ENCODE assay signal across 8 mouse cellular contexts in genomic region chr3:100189444-100189843, GRCm38 (mm10). TPM values are rescaled to one million over a fixed set of nuclear protein-coding genes. Genes with fewer than 3 reads are reported as not detected.
DNase-seq lines count a peak whose midpoint lies in the region; ATAC-seq lines count a peak whose summit lies in the region.

No protein-coding gene starts in this region.

- H3K36me3 ChIP-seq in forebrain, embryonic 12.5 days (replicated peaks): peaks cover 35% of the 10 kb centered on the region

- no peaks in the 10 kb centered on the region for H3K4me1 ChIP-seq in forebrain, embryonic 12.5 days

- DNase-seq in gastrocnemius, adult 18-20 months (ENCODE audit: low spot score): peak; percentile 80
- DNase-seq in gastrocnemius, postnatal 25 days: no peak
- peak; percentile 33 for DNase-seq in c-Kit-positive CD71-negative TER-119-negative erythroid progenitor cells, embryonic 14.5 days (ENCODE audit: low read depth)
- DNase-seq in hindlimb bud, embryonic 11.5 days (ENCODE audit: extremely low spot score, low read depth, low spot score): peak; percentile 54
- DNase-seq in left cerebral cortex, adult 18-20 months (ENCODE audit: low spot score in 2 of 2): peak; percentile 71 to 81
- peak; percentile 80 for DNase-seq in mesoderm, embryonic 11.5 days (ENCODE audit: low read depth, low spot score)
- peak; percentile 16 to 46 for DNase-seq in spleen, postnatal 36 days (ENCODE audit: low spot score in 2 of 2)

- WGBS in forebrain, embryonic 12.5 days: 56% methylated on average over 1 of the region's 1 CpGs

- no peaks in the 10 kb centered on the region for H3K9me3 ChIP-seq in forebrain, embryonic 12.5 days

- no peak overlapping the region for H3K9ac ChIP-seq in forebrain, embryonic 12.5 days

- H3K4me2 ChIP-seq in forebrain, embryonic 12.5 days: no peak overlapping the region

- no peaks in the 10 kb centered on the region for H3K27me3 ChIP-seq in forebrain, embryonic 12.5 days

- ATAC-seq in forebrain, embryonic 12.5 days (ENCODE audit: low FRiP score): peak; percentile 67; the same call in 1 of the 2 replicates

- no peak overlapping the region for H3K4me3 ChIP-seq in forebrain, embryonic 12.5 days (replicated peaks)

- no peak overlapping the region for H3K27ac ChIP-seq in forebrain, embryonic 12.5 days

RNA-seq across cellular contexts. Expression of gene Wdr3, which starts 27.2 kb away (rescaled TPM):
- 1 to 10 TPM; 8.4 to 9.8 TPM for total RNA-seq in gastrocnemius, adult 18-20 months (2021)
- 1 to 10 TPM; 8.8 to 9.2 TPM for total RNA-seq in gastrocnemius, postnatal 25 days (2021)
- 52.9 and 54.0 TPM in 2 replicates for polyA plus RNA-seq in forebrain, embryonic 12.5 days (2016; fragmentation: Nextera tagmentation; extraction: Ambion mirVana)
- total RNA-seq in left cerebral cortex, adult 18-20 months (2021): 10 to 100 TPM; 22.9 to 25.2 TPM

RNA-seq across cellular contexts. Expression of gene Gdap2, which starts 27.3 kb away (rescaled TPM):
- total RNA-seq in gastrocnemius, adult 18-20 months (2021): 1 to 10 TPM; 5.9 TPM
- 1 to 10 TPM; 4.9 to 5.0 TPM for total RNA-seq in gastrocnemius, postnatal 25 days (2021)
- polyA plus RNA-seq in forebrain, embryonic 12.5 days (2016; fragmentation: Nextera tagmentation; extraction: Ambion mirVana): 35.1 and 35.6 TPM in 2 replicates
- 10 to 100 TPM; 37.9 to 38.7 TPM for total RNA-seq in left cerebral cortex, adult 18-20 months (2021)

Comparison
In these comparisons a context has a peak if more than half of its experiments do, and no peak if none do; other contexts are left out.
1. RNA of gene Gdap2, which starts 27.3 kb away (total RNA-seq): 37.9 to 38.7 TPM in left cerebral cortex, adult 18-20 months; 5.9 TPM in gastrocnemius, adult 18-20 months and 4.9 to 5.0 TPM in gastrocnemius, postnatal 25 days; every median in the first group is over 4 times any median in the second.